Mouse (Mus musculus): ENCODE results near the gene Adamts4.

DNA sequence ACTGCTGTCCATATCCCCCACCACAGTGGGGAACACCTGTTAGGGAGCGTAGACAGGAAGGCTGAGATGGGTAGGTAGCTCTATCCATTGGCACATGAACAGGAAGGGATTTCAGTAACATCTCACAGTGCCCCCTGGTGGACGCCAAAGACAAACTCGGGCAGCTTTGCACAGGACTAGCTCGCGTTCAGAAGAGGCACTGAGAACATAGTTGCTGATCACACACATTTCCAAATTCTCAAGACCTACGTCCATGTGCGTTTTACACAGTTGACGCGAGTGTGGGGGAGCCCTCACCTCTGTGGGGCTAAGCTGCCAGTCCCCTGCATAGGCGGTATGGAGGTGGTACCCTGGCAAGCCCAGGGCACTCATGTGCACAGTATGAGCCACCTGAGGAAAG lies 29.4 kb upstream of the Adamts4 start:
- TF ChIP-seq CTCF (IDR thresholded peaks at IDR 0.05; ENCODE audit: low read depth, low read length), result peak; percentile 88
- 0 out of 2 replicates have a peak, but pooled peaks have one; percentile 19 for TF ChIP-seq POLR2A (IDR thresholded peaks at IDR 0.05; ENCODE audit: extremely low read depth, insufficient read depth, low read length)

Data from liver, adult 2 months (tissue).